Mouse (Mus musculus) 416B (cell line): ENCODE results near the gene Dgcr8.

Source experiments
- DNase-seq: peaks from one replicate; pipeline ENCODE4 v3.0.0; 2011; ENCODE audit warnings: low read depth

The Dgcr8 gene

GRCm38 (mm10) chr16:18220001-18220400 is 69.0 kb downstream of the Dgcr8 start:
- peak; percentile 85 for DNase-seq

- no peak for DNase-seq
Observed at GRCm38 (mm10) chr16:18218580-18218996, 70.5 kb downstream of the Dgcr8 start.

DNA sequence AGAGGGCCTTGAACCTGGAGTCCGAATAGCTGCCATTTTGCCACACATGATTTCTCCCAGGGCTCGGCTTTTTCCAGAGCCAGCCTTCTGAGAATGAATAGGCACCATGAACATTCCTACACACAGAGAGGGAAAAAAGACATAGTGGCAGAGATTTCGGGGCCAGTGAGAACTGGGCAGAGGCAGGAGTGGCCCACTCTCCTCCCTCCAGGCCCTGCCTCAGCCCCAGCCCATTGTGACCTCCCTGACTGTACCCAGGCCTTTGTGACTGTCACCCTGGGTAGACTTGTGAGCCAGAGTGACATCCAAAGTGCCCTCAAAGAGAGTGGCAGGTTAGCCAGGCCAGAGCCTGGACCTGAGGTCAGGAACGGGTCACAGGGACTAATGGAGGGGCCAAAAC is 71.5 kb downstream of the Dgcr8 start, which contains the start of gene Ccdc188:
Gene Ccdc188, plus strand, starts transcription at position 301 of the 400 bp plus-strand sequence.
- no peak for DNase-seq

DNA sequence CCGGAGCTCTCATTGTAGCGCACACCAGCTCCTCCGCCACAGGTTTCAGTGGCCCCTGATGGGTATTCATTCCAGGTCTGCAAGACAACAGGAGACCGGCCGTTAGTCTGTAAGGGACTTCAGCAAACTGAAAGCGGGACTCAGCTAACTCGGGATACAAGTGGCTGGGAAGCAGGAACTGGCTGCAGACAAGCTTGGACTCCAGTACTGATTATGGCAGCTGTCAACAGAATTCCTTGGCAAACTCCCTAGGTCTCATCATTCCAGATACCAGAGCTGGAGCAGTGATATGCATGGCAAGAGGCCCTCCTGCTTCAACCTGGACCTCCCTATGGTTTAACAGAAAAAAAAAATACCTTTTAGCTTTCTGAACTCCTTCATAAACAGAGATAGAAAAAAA is 74.2 kb downstream of the Dgcr8 start:
- DNase-seq, result no peak

- DNase-seq, result no peak
Observed at GRCm38 (mm10) chr16:18213689-18214088, 75.4 kb downstream of the Dgcr8 start.

GRCm38 (mm10) chr16:18211417-18212171 is 77.5 kb downstream of the Dgcr8 start:
- DNase-seq, result peak; percentile 72

- peak; percentile 76 for DNase-seq
Observed at GRCm38 (mm10) chr16:18210701-18211416, 78.2 kb downstream of the Dgcr8 start.
